Mouse (Mus musculus) spleen, adult 2 months (tissue): ENCODE results near the gene Gm10961. TPM values are rescaled to one million over a fixed set of nuclear protein-coding genes. Genes with fewer than 3 reads are reported as not detected.

Experiments
- DNase-seq, 2 experiments: peaks; one replicate each; pipeline versions ENCODE4 v3.0.0 to v3.0.0-alpha.2; 2012 to 2021; ENCODE audit warnings: low spot score in 2 of 2, low read depth in 1 of 2
- H3K27ac ChIP-seq: fragments of 200-500 bp; 2 replicates; pipeline ENCODE4 v1.5.1; 2012; ENCODE audit warnings: low read length, inconsistent platforms; ENCODE audit not compliant: insufficient read depth
- H3K27me3 ChIP-seq: fragments of 200-500 bp; 2 replicates; pipeline ENCODE4 v1.6.1; 2012; ENCODE audit warnings: mild to moderate bottlenecking, moderate library complexity, low read length, inconsistent platforms; ENCODE audit not compliant: control insufficient read depth, insufficient read depth
- H3K36me3 ChIP-seq: fragments of 200-500 bp; 2 replicates; pipeline ENCODE4 v1.6.1; 2012; ENCODE audit warnings: mild to moderate bottlenecking, low read length, inconsistent platforms; ENCODE audit not compliant: control insufficient read depth, insufficient read depth
- H3K4me1 ChIP-seq: fragments of 200-500 bp; 2 replicates; pipeline ENCODE4 v1.6.1; 2011; ENCODE audit warnings: inconsistent platforms; ENCODE audit not compliant: control insufficient read depth, insufficient read depth, insufficient read length
- H3K4me3 ChIP-seq: fragments of 200-500 bp; 2 replicates; pipeline ENCODE4 v1.5.1; 2011; ENCODE audit warnings: mild to moderate bottlenecking, inconsistent platforms; ENCODE audit not compliant: insufficient read depth, insufficient read length; ENCODE audit errors: extremely low read depth
- CTCF ChIP-seq: fragments of 200-500 bp; IDR thresholded peaks from 2 replicates; pipeline ENCODE4 v1.5.1; 2011; ENCODE audit warnings: mild to moderate bottlenecking, inconsistent platforms; ENCODE audit not compliant: insufficient read depth, insufficient read length, insufficient replicate concordance; ENCODE audit errors: extremely low read depth
- POLR2A ChIP-seq: fragments of 200-500 bp; IDR thresholded peaks from 2 replicates; pipeline ENCODE4 v1.6.1; 2011; ENCODE audit warnings: low read depth, low read length, inconsistent platforms
- WGBS: fragments of 180-500 bp; shearing (Covaris S2); methylation state at CpG from one replicate; pipeline ENCODE4 v1.1.7; 2018; 5-methylcytosine and 5-hydroxymethylcytosine counted together
- polyA plus RNA-seq: library from polyadenylated mRNA; depleted of rRNA; stranded (reverse); fragments of >200 nt; gene quantifications from 2 replicates; pipeline ENCODE4 v1.2.3, GENCODE M21; 2012; rRNA removed

Gene Gm10961
- polyA plus RNA-seq, 1 experiment = not detected

- DNase-seq = no peak
- TF ChIP-seq CTCF (no peak), POLR2A (no peak)
- H3K4me1 ChIP-seq = no peaks in the 10 kb centered on the region
- H3K36me3 ChIP-seq = peaks cover 35% of the 10 kb centered on the region
- H3K27me3 ChIP-seq = no peaks in the 10 kb centered on the region
- 63% methylated on average over 2 of the region's 2 CpGs for WGBS
- no peak overlapping the region for H3K27ac ChIP-seq
- no peak overlapping the region for H3K4me3 ChIP-seq
Observed at GRCm38 (mm10) chr3:107671509-107671908, 40.4 kb downstream of the Gm10961 start.

- no peak for DNase-seq
- no peaks in the 10 kb centered on the region; the same call in 1 of the 2 replicates for H3K36me3 ChIP-seq
Observed at GRCm38 (mm10) chr3:107680790-107681576, 49.9 kb downstream of the Gm10961 start.

More at GRCm38 (mm10) chr3:107680790-107681576, 49.9 kb downstream of the Gm10961 start:
- H3K4me1 ChIP-seq = no peaks in the 10 kb centered on the region
- no peak overlapping the region for H3K4me3 ChIP-seq
- no peaks in the 10 kb centered on the region for H3K27me3 ChIP-seq
- WGBS = 53% methylated on average over 7 of the region's 7 CpGs
- no peak overlapping the region for H3K27ac ChIP-seq
- TF ChIP-seq CTCF (no peak), POLR2A (no peak)

Other genes starting within 250 kb of the Gm10961 start
- gene Kcnc4, start 171.8 kb upstream of the Gm10961 start, polyA plus RNA-seq = 0.14 and 0.21 TPM in 2 replicates
- 0.19 and 0.29 TPM in 2 replicates for gene Slc6a17, start 113.3 kb upstream of the Gm10961 start, polyA plus RNA-seq
- not detected in 2 replicates for gene Ubl4b, start 76.2 kb upstream of the Gm10961 start, polyA plus RNA-seq
- not detected in 2 replicates for gene Alx3, start 36.3 kb upstream of the Gm10961 start, polyA plus RNA-seq
- 36.0 and 45.6 TPM in 2 replicates for gene Strip1, start 372 bp downstream of the Gm10961 start, polyA plus RNA-seq
- 22.7 and 23.9 TPM in 2 replicates for gene Ahcyl1, start 65.2 kb downstream of the Gm10961 start, polyA plus RNA-seq
- 46.3 and 50.4 TPM in 2 replicates for gene Csf1, start 129.1 kb downstream of the Gm10961 start, polyA plus RNA-seq
- gene Eps8l3, start 245.9 kb downstream of the Gm10961 start, polyA plus RNA-seq = 0.04 TPM in 1 of 2 replicates, not detected in the other